In the genomic region with DNA sequence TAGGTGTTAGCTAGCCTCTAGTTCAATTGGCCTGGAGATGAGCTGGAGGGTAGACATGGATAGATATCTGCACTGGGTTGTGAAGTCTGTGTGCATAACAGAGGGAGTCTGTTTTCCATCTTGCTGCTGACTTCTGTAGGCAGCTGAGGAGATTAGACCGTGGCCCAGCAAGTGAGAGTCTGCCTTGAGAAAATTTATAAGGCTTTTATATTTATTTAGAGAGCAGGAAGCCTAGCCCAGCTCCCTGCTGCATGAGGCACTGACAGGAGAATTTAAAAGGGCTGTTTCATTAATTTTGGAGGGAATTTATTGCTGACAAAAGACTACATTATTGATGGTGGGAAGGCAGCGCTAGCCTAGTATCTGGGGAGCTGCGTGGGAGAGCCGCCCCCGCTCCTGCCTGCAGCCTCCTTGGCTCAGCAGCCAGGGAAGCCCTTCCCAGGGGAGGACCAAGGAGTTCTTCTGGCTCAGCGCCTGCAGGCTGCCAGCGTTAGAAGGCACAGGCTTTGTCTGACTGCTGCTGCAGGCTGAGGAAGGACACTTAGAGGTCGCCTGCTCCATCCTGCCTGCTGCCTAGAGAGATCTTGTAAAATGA, we compare ENCODE assay signal across 10 mouse cellular contexts.
DNase-seq lines count a peak whose midpoint lies in the region; ATAC-seq lines count a peak whose summit lies in the region.
"Had no signal": no experiment of that assay in that cellular context is flagged by ENCODE, and none has a peak within 500 bp of the region (broad histone marks: within the 10 kb centered on the region; RNA-seq: fewer than 3 reads in every experiment).

No protein-coding gene starts in this region.

- no peak overlapping the region for H3K4me2 ChIP-seq in liver, embryonic 11.5 days
- H3K4me2 ChIP-seq in liver, embryonic 12.5 days = no peak overlapping the region
- H3K4me2 ChIP-seq in neural tube, embryonic 12.5 days (replicated peaks) = peak overlapping the region; percentile 37

- no peaks in the 10 kb centered on the region for H3K9me3 ChIP-seq in liver, embryonic 11.5 days (ENCODE audit: control insufficient read depth, low read length)
- no peaks in the 10 kb centered on the region for H3K9me3 ChIP-seq in liver, embryonic 12.5 days (replicated peaks)
- no peaks in the 10 kb centered on the region for H3K9me3 ChIP-seq in neural tube, embryonic 12.5 days
- H3K9me3 ChIP-seq: G1E had no signal

- no peaks in the 10 kb centered on the region for H3K36me3 ChIP-seq in liver, embryonic 11.5 days (ENCODE audit: control insufficient read depth, insufficient read depth, low read length)
- no peaks in the 10 kb centered on the region for H3K36me3 ChIP-seq in liver, embryonic 12.5 days
- no peaks in the 10 kb centered on the region for H3K36me3 ChIP-seq in neural tube, embryonic 12.5 days
- H3K36me3 ChIP-seq: G1E had no signal

- no peak overlapping the region for H3K27ac ChIP-seq in liver, embryonic 11.5 days (ENCODE audit: low read depth, low read length)
- H3K27ac ChIP-seq in liver, embryonic 12.5 days = no peak overlapping the region
- H3K27ac ChIP-seq in neural tube, embryonic 12.5 days = peak overlapping the region; percentile 32; the same call in 1 of the 2 replicates
- H3K27ac ChIP-seq: heart, adult 2 months had no signal

- no peak overlapping the region for H3K9ac ChIP-seq in liver, embryonic 11.5 days (ENCODE audit: low read depth, low read length)
- no peak overlapping the region for H3K9ac ChIP-seq in liver, embryonic 12.5 days
- no peak overlapping the region for H3K9ac ChIP-seq in neural tube, embryonic 12.5 days

- no peaks in the 10 kb centered on the region for H3K4me1 ChIP-seq in liver, embryonic 11.5 days (replicated peaks; ENCODE audit: control insufficient read depth, insufficient read depth, low read length)
- no peaks in the 10 kb centered on the region for H3K4me1 ChIP-seq in liver, embryonic 12.5 days
- peaks cover 9% of the 10 kb centered on the region; the same call in 1 of the 2 replicates for H3K4me1 ChIP-seq in neural tube, embryonic 12.5 days

- 41% methylated on average over 8 of the region's 8 CpGs for WGBS in liver, embryonic 11.5 days
- 57% methylated on average over 8 of the region's 8 CpGs for WGBS in liver, embryonic 12.5 days (ENCODE audit: insufficient replicate concordance)
- 22% methylated on average over 8 of the region's 8 CpGs for WGBS in neural tube, embryonic 12.5 days

- intact Hi-C loops in heart, postnatal 10 days (cut with DNase I) = no loop called here

- DNase-seq in liver, embryonic 11.5 days (ENCODE audit: low spot score) = peak; percentile 33
- peak; percentile 41 for DNase-seq in embryo, embryonic 10.5 days (ENCODE audit: low spot score)
- DNase-seq in heart, postnatal 10 days = peak; percentile 0 to 1
- DNase-seq in left cerebral cortex, adult 18-20 months (ENCODE audit: low spot score in 2 of 2) = peak; percentile 73 to 88
- DNase-seq in urinary bladder, adult 2 months (ENCODE audit: low spot score) = peak; percentile 21
- DNase-seq in thymus, postnatal 25 days = no peak

- H3K4me3 ChIP-seq in liver, embryonic 11.5 days (ENCODE audit: low read depth, low read length) = no peak overlapping the region
- no peak overlapping the region for H3K4me3 ChIP-seq in liver, embryonic 12.5 days
- H3K4me3 ChIP-seq in neural tube, embryonic 12.5 days = no peak overlapping the region
- H3K4me3 ChIP-seq: heart, adult 2 months had no signal

- H3K27me3 ChIP-seq in liver, embryonic 11.5 days (replicated peaks; ENCODE audit: control insufficient read depth, insufficient read depth, low read length) = no peaks in the 10 kb centered on the region
- H3K27me3 ChIP-seq in liver, embryonic 12.5 days (replicated peaks) = no peaks in the 10 kb centered on the region
- no peaks in the 10 kb centered on the region for H3K27me3 ChIP-seq in neural tube, embryonic 12.5 days (replicated peaks)

- ATAC-seq in liver, embryonic 11.5 days (replicated peaks; ENCODE audit: low FRiP score) = peak; percentile 58
- no peak for ATAC-seq in liver, embryonic 12.5 days
- ATAC-seq in neural tube, embryonic 12.5 days (ENCODE audit: low FRiP score, low read depth) = peak; percentile 88
